Mouse (Mus musculus): ENCODE data around the gene Oasl2.
"Not testable (repeated sequence)": the region's sequence is repeated elsewhere in the genome, so short reads cannot be mapped to it uniquely, and the experiment has no call there.

The Oasl2 gene

DNA sequence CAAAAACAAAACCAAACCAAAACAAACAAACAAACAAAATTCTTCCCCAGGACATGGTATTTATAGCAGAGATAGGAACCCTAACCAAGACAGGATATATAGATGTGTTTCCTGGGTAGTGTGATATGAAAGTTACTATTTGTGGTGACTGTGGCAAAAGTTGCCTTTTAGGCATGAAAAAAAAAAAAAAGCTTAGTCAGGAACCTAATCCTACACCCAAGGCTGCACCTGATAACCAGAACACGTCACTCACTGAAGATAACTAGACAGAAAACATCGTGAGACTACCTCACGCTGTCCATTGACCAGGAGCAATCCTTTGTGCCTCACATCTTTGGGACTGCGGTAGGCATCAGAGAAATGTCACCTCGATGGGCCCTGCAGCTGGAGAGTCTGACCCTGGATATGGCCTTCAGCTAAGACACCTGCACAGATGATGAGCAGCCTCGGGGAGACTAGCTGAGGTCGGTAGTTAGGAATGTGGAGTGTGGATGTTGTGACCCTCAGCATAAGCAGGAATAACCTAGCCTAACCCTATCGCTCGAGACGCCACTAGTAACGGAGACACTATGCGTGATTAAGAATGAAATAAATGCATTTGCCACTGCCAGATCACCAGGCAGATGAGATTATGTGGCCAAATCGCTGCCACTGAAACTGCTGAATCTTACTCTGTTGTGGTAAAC, at the start of gene Oasl2:
TSS of gene Oasl2 (plus strand) at position 249 of the 686 bp plus-strand sequence.
- DNase-seq (ENCODE audit: low read depth, low spot score): no peak

DNA sequence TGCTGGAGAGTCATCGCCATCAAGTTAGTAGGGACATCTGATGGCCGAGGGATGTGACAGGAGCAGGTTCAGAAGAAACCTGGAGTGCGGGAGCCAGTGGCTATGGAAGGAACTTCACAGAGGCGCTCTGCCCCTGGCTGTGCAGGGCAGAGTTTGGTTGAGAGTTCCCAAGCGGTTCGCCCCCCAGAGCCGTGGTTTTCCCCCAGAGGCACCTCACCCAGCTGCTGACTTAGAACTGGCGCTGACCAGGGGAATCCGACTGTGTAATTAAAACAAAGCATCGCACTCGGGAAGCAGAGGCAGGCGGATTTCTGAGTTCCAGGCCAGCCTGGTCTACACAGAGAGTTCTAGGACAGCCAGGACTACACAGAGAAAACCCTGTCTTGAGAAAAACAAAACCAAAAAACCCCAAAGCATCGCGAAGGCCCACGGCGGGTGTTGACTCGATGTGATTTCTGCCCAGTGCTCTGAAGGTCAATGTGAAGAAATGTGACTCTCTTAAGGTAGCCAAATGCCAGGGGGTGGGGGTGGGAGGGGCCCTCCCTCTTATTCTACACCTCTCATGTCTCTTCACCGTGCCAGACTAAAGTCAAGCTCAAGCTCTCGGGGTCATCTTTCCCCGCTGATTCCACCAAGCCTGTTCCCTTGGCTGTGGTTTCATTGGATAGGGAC, 45.0 kb upstream of the Oasl2 start:
- DNase-seq (ENCODE audit: low read depth, low spot score): no peak

DNA sequence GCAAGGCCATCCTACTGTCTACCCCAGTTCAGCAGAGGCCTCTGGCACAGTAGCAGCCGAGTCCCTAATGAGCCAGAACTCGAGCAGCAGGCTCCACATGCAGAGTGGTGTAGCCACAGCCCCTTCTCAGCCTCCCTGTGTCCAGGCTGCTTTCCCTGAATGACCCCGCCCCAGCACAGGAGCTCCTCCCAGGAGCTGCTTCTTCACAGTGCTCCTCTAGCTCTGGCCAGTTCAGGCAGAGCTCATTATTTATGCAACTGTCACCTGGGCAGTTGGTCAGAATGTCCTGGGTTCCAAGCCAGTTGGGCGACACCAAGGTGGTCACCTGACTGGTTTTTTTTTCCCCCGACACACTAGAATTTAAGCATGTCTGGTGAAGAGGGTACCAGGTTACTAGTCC, 43.4 kb upstream of the Oasl2 start, which contains the start of gene 4930519G04Rik:
TSS of gene 4930519G04Rik (plus strand) at position 301 of the 400 bp plus-strand sequence.
- DNase-seq (ENCODE audit: low read depth, low spot score): not testable (repeated sequence)

DNA sequence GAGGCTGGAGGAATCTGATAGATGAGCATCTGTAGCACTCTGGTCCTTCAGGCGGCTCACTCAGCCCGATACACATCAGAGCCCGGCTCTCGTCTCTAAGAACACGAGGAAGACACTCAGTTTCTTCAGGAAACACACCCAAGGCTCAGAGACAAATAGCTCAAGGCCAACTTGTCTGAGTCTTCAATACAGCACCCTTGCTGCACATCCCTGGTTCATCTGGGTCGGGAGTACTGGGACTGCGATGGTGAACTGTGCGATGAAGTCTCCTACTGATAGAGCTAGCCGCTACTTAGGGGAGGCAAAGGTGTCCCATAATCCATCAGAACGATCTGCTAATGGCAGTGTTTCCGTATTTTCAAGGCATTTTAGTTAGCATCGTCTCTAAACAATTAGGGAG, 38.2 kb upstream of the Oasl2 start, which contains the start of gene Gm9936:
TSS of gene Gm9936 (minus strand) at position 101 of the 400 bp plus-strand sequence.
- DNase-seq (ENCODE audit: low read depth, low spot score): no peak

- DNase-seq (ENCODE audit: low read depth, low spot score): peak; percentile 44
Observed at GRCm38 (mm10) chr5:114859253-114859652, 37.5 kb upstream of the Oasl2 start.

DNA sequence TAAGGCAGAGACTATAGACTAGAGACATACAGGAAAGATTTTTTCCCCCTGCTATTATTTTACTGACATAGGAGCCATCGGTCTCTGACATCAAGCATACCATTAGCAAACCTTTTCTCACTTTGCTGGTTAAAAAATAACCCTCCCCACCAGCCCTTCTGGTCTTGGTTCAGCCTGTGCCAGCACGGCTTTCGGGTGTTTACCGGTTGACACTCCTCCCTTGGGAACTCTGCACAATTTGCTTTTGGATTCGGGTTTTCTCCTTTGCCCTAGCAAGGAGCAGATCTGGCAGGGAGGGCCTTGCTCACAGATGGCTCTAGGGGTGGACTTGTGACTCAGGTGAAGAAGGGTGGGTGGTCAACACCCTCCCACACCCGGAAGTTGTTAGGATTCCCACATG, 35.0 kb upstream of the Oasl2 start:
- DNase-seq (ENCODE audit: low read depth, low spot score): no peak

GRCm38 (mm10) chr5:114864813-114865212, 31.9 kb upstream of the Oasl2 start:
- no peak for DNase-seq (ENCODE audit: low read depth, low spot score)

- DNase-seq (ENCODE audit: low read depth, low spot score): no peak
Observed at GRCm38 (mm10) chr5:114865279-114865678, 31.5 kb upstream of the Oasl2 start.

DNA sequence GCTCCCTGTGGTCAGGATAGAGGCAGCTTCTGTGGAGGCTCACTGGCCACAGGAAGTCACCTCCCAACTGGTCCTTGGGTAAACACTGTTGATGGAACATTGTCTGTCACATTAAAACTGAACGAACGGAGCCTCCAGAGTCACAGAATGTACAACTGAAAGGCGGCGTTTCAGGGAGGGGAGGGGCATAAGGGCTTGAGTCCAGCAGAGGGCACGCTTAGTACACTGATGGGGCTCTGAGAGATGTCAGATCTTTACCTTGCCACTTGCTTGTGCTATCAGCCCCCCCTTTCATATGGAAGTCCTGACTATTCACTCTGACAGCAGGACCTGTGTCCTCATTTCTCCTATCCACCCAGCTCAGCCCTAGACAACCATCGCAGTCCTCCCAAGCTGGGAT, 20.9 kb upstream of the Oasl2 start:
- no peak for DNase-seq (ENCODE audit: low read depth, low spot score)

GRCm38 (mm10) chr5:114876331-114876730, 20.4 kb upstream of the Oasl2 start:
- no peak for DNase-seq (ENCODE audit: low read depth, low spot score)

GRCm38 (mm10) chr5:114877487-114877886, 19.2 kb upstream of the Oasl2 start:
- no peak for DNase-seq (ENCODE audit: low read depth, low spot score)

DNA sequence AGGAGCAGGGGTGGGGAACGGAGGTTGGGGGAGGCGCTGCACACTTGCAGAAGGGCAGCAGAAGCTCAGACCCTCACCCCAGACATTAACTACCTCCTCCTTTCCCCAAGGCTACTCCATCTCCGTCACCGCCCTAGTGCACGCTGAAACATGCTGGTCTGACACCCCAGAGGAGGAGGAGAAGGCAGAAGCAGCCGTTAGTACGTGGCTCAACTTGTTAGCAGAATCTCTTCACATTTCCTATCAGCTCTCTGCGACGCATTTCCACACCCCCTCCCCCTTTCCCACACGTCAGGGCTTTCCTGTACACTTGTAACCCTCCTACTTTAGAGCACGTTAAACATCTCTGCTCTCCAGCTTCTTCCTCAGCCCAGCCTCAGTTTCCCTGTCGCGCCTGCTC, 17.3 kb upstream of the Oasl2 start:
- no peak for DNase-seq (ENCODE audit: low read depth, low spot score)

GRCm38 (mm10) chr5:114882319-114882718, 14.4 kb upstream of the Oasl2 start:
- DNase-seq (ENCODE audit: low read depth, low spot score): not testable (repeated sequence)

DNA sequence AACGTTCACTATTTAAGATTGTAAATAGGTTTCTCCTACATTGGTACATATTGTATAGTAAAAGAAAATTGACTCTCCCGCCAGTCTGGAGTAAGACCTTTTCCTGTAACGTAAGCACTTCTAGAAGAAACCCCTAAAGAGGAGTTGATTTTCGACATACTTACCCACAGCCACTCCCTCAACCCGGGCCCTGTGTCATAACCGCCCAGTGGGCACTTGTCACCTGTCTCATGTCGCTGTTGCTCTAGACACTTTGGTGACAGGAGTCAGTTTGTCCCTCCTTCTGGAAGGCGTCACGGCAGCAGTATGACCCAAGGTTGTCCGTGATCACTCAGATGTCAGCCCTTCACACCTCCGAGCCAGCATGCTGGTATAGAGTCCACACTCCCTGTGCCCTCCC, 13.7 kb upstream of the Oasl2 start:
- no peak for DNase-seq (ENCODE audit: low read depth, low spot score)

DNA sequence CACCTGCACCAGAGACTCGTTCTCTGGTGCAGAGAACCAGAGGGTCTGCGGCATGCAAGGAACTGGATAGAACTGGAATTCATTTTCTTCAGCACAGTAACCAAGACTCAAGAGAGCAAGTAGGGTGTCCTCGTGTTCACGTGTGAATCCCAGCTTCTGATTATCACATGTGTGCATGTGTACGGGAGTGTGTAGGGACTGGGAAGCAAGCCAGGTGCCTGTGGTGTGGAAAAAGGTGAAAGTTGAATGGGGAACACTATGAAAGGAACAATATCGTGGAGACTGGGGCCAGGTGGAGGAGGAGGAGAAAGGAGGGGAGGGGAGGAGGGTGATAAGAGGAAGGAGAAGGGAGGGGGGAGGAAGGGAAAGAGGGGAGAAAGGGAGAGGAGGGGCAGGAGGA, 9.9 kb upstream of the Oasl2 start:
- DNase-seq (ENCODE audit: low read depth, low spot score): no peak

DNA sequence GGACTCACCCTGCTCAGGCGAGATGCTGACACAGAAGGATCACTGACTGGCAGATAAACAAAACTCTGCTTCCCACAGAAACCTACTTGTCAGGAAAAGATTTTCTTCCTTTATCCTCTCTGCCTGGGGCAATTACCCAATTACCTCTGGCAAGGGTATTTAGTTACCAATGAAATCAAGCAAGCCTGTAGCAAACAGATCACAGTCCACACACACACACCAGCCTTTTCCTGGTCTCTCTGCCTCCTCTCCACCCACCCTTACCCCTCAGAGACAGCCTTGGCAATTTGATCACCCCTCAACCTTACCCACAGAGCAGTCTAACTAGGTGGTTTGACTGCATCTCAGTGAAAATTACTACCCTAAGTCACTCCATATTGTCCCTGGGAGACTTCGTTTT, 7.7 kb upstream of the Oasl2 start:
- DNase-seq (ENCODE audit: low read depth, low spot score): no peak

GRCm38 (mm10) chr5:114895542-114895941, 1.2 kb upstream of the Oasl2 start:
- DNase-seq (ENCODE audit: low read depth, low spot score): no peak

DNA sequence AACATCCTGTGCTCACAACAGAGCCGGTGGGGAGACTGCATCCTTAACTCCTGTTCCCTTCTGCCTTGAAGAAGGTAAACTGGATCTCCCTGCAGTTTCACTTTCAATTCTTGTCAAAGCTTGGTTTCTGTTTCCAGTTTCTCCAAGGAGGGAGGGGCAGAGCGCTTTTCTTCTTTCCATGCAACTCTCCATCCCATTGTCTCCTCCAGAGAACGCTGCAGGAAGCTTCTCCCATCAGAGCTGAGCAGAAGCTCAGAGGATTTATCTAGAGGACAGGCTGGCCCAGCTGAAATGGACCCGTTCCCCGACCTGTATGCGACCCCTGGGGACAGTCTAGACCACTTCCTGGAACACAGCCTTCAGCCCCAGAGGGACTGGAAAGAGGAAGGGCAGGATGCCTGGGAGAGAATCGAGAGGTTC, 648 bp downstream of the Oasl2 start:
- DNase-seq (ENCODE audit: low read depth, low spot score): peak; percentile 33

DNA sequence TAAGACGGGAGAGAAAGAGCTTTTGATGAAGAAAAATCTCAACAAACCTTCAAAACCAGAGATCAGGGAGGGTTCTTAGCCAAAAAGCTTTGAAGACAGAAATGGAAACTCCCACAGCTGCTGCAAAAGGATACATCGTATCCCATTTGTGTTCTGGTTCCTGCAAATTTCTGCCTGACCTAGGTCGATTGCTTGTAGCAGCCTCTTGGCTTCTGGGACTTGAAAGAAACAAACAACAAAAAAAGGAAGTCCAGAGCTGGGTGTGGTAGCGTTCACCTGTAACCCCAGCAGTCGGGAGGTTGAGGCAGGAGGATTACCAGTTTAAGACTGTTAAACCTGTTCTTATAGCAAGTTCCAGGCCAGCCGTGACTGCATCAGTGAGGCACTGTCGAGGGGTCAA, 2.1 kb downstream of the Oasl2 start:
- DNase-seq (ENCODE audit: low read depth, low spot score): no peak

DNA sequence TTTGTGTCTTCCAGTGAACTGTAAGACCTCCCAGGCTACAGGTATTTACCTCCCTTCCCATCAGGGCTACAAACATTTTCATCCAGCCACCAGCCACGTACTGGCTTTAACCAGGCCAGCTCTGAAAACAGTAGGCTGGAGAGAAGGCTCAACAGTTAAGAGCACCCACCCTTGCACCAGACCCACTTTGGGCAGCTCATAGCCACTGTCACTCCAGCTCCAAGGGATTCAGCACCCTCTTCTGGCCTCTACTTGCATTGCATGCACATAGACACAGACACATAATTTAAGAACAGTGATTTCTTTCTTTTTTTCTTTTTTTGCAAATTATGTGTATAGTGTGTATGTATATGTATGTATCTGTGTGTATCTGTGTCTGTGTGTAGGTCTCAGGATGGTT, 5.7 kb downstream of the Oasl2 start:
- no peak for DNase-seq (ENCODE audit: low read depth, low spot score)

DNA sequence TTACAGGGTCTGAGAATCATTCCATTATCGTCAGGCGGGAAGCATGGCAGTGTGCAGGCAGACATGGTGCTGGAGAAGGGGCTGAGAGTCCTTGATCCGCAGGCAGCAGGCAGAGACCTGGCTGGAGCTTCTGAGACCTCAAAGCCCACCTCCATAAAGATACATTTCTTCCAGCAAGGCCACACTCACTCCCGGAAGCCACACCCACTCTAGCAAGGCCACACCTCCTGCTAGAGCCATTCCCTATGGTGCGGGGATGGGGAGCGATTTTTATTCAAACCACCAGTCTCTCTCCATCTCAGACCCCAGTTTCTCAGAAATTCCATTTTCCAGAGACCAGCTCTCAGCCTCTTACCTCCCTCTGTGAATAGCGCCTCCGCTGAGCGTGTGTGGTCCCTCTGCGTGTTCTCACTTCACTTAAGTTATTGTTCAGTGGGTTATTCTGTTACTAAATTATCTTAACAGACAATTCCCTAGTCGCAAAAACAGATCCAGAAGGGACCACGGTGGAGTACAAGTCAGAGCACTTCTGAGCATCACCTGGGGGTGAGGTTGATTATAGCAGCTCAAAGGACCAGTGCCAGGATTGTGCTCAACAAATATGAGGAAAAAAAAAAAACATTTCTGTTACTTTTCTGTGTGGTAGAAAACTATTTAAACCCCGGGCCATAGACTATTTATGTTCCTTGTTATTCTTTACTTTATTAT, 12.0 kb downstream of the Oasl2 start:
- no peak for DNase-seq (ENCODE audit: low read depth, low spot score)

- no peak for DNase-seq (ENCODE audit: low read depth, low spot score)
Observed at GRCm38 (mm10) chr5:114913686-114914085, 16.9 kb downstream of the Oasl2 start.

GRCm38 (mm10) chr5:114914855-114915254, 18.1 kb downstream of the Oasl2 start:
- DNase-seq (ENCODE audit: low read depth, low spot score): no peak

All from skeletal muscle tissue, adult 2 months (tissue).